Comparison of ENCODE assay signal across 29 mouse cellular contexts in genomic region chr6:34896168-34896780, GRCm38 (mm10). TPM values are rescaled to one million over a fixed set of nuclear protein-coding genes. Genes with fewer than 3 reads are reported as not detected.
DNase-seq lines count a peak whose midpoint lies in the region; ATAC-seq and TF ChIP-seq lines count a peak whose summit lies in the region.
"Had no signal": no experiment of that assay in that cellular context is flagged by ENCODE, and none has a peak within 500 bp of the region (broad histone marks: within the 10 kb centered on the region; RNA-seq: fewer than 3 reads in every experiment).

No protein-coding gene starts in this region.

- WGBS in liver, adult 2 months = 46% methylated on average over 16 of the region's 16 CpGs
- WGBS in liver, postnatal 0 days (ENCODE audit: insufficient replicate concordance) = 83% methylated on average over 16 of the region's 16 CpGs
- 47% methylated on average over 16 of the region's 16 CpGs for WGBS in midbrain, embryonic 13.5 days
- WGBS in midbrain, embryonic 15.5 days = 58% methylated on average over 16 of the region's 16 CpGs

- H3K27ac ChIP-seq in liver, adult 2 months (replicated peaks; ENCODE audit: insufficient read depth, low read depth, low read length) = peak overlapping the region; percentile 76
- no peak overlapping the region for H3K27ac ChIP-seq in liver, postnatal 0 days (ENCODE audit: low read depth)
- H3K27ac ChIP-seq in midbrain, embryonic 13.5 days = no peak overlapping the region
- H3K27ac ChIP-seq in midbrain, embryonic 15.5 days = no peak overlapping the region
- H3K27ac ChIP-seq: hindbrain, embryonic 15.5 days; intestine, embryonic 15.5 days; limb, embryonic 13.5 days; liver, embryonic 15.5 days; stomach, embryonic 15.5 days had no signal

- intact Hi-C loops in heart, postnatal 25 days (cut with DNase I) = no loop called here

- no peak for ATAC-seq in liver, postnatal 0 days
- ATAC-seq in midbrain, embryonic 13.5 days = no peak
- ATAC-seq in midbrain, embryonic 15.5 days (replicated peaks) = no peak
- ATAC-seq: activated CD4-positive, CD25-positive, alpha-beta regulatory T cell, adult 4 months; intestine, embryonic 15.5 days had no signal

- H3K79me2 ChIP-seq in liver, adult 2 months (ENCODE audit: control insufficient read depth, insufficient read depth, low read length) = no peaks in the 10 kb centered on the region; the same call in 1 of the 2 replicates

- no peaks in the 10 kb centered on the region for H3K27me3 ChIP-seq in liver, adult 2 months (ENCODE audit: control insufficient read depth, insufficient read depth, low read length)
- no peaks in the 10 kb centered on the region for H3K27me3 ChIP-seq in liver, postnatal 0 days (ENCODE audit: insufficient read depth, low read length)
- no peaks in the 10 kb centered on the region for H3K27me3 ChIP-seq in midbrain, embryonic 13.5 days
- H3K27me3 ChIP-seq in midbrain, embryonic 15.5 days (replicated peaks) = no peaks in the 10 kb centered on the region
- H3K27me3 ChIP-seq: hindbrain, embryonic 15.5 days; intestine, embryonic 15.5 days; limb, embryonic 13.5 days; liver, embryonic 15.5 days; stomach, embryonic 15.5 days had no signal

- peaks cover 13% of the 10 kb centered on the region for H3K36me3 ChIP-seq in liver, adult 2 months (ENCODE audit: control insufficient read depth, insufficient read depth, low read length)
- H3K36me3 ChIP-seq in liver, postnatal 0 days (replicated peaks; ENCODE audit: insufficient read depth, low read length) = peaks cover 45% of the 10 kb centered on the region
- H3K36me3 ChIP-seq in midbrain, embryonic 13.5 days = peaks cover 88% of the 10 kb centered on the region
- H3K36me3 ChIP-seq in midbrain, embryonic 15.5 days (replicated peaks) = peaks cover 33% of the 10 kb centered on the region; the same call in 1 of the 2 replicates

- H3K9me3 ChIP-seq in liver, postnatal 0 days (ENCODE audit: low read length) = no peaks in the 10 kb centered on the region
- H3K9me3 ChIP-seq in midbrain, embryonic 13.5 days = no peaks in the 10 kb centered on the region
- no peaks in the 10 kb centered on the region for H3K9me3 ChIP-seq in midbrain, embryonic 15.5 days
- H3K9me3 ChIP-seq: hindbrain, embryonic 15.5 days; intestine, embryonic 15.5 days; limb, embryonic 13.5 days; liver, embryonic 15.5 days; stomach, embryonic 15.5 days had no signal

- no peak for TF ChIP-seq CTCF in liver, adult 2 months (IDR thresholded peaks at IDR 0.05; ENCODE audit: low read depth, low read length)
- no peak for TF ChIP-seq CTCF in liver, postnatal 0 days (IDR thresholded peaks at IDR 0.05; ENCODE audit: low read depth)

- no peak for TF ChIP-seq POLR2A in liver, adult 2 months (IDR thresholded peaks at IDR 0.05; ENCODE audit: extremely low read depth, insufficient read depth, low read length)

- peaks cover 32% of the 10 kb centered on the region for H3K4me1 ChIP-seq in liver, adult 2 months (ENCODE audit: control insufficient read depth, insufficient read depth, low read length)
- H3K4me1 ChIP-seq in liver, postnatal 0 days (ENCODE audit: insufficient read depth) = peaks cover 10% of the 10 kb centered on the region; the same call in 1 of the 2 replicates
- H3K4me1 ChIP-seq in midbrain, embryonic 13.5 days (replicated peaks) = no peaks in the 10 kb centered on the region; the same call in 1 of the 2 replicates
- H3K4me1 ChIP-seq in midbrain, embryonic 15.5 days = no peaks in the 10 kb centered on the region
- H3K4me1 ChIP-seq: hindbrain, embryonic 15.5 days; intestine, embryonic 15.5 days; limb, embryonic 13.5 days; stomach, embryonic 15.5 days had no signal

- peak overlapping the region; percentile 41 for H3K9ac ChIP-seq in liver, adult 2 months (ENCODE audit: low read depth, low read length)
- no peak overlapping the region for H3K9ac ChIP-seq in liver, postnatal 0 days (replicated peaks)
- 0 out of 2 replicates have a peak overlapping the region, but pooled peaks have one; percentile 28 for H3K9ac ChIP-seq in midbrain, embryonic 13.5 days (replicated peaks)
- H3K9ac ChIP-seq in midbrain, embryonic 15.5 days = no peak overlapping the region; the same call in 1 of the 2 replicates
- H3K9ac ChIP-seq: hindbrain, embryonic 15.5 days; intestine, embryonic 15.5 days; limb, embryonic 13.5 days; liver, embryonic 15.5 days; stomach, embryonic 15.5 days had no signal

- no peak for TF ChIP-seq EP300 in liver, postnatal 0 days (IDR thresholded peaks at IDR 0.05; ENCODE audit: low read depth)

- peak; percentile 89 for DNase-seq in heart, adult 11 months
- no peak for DNase-seq in heart, postnatal 25 days (ENCODE audit: low spot score)
- DNase-seq in liver, adult 2 months (ENCODE audit: extremely low read depth, low read depth, low spot score) = peak; percentile 91
- DNase-seq in liver, postnatal 0 days = no peak
- no peak for DNase-seq in kidney, postnatal 25 days
- DNase-seq: adrenal gland, adult 8-10 months; kidney, adult 9 months; kidney, postnatal 14 days; lung, postnatal 14 days; thymus, postnatal 25 days had no signal

- H3K4me3 ChIP-seq in liver, adult 2 months (ENCODE audit: insufficient read depth, low read depth, low read length) = no peak overlapping the region
- no peak overlapping the region for H3K4me3 ChIP-seq in liver, postnatal 0 days (ENCODE audit: low read depth, low read length)
- H3K4me3 ChIP-seq in midbrain, embryonic 13.5 days (replicated peaks) = no peak overlapping the region
- H3K4me3 ChIP-seq in midbrain, embryonic 15.5 days = no peak overlapping the region
- H3K4me3 ChIP-seq: hindbrain, embryonic 15.5 days; intestine, embryonic 15.5 days; limb, embryonic 13.5 days; liver, embryonic 15.5 days; stomach, embryonic 15.5 days had no signal

- no peak overlapping the region for H3K4me2 ChIP-seq in liver, postnatal 0 days (ENCODE audit: low read depth, low read length)
- H3K4me2 ChIP-seq in midbrain, embryonic 13.5 days (replicated peaks) = no peak overlapping the region
- H3K4me2 ChIP-seq in midbrain, embryonic 15.5 days = no peak overlapping the region
- H3K4me2 ChIP-seq: heart, embryonic 11.5 days; hindbrain, embryonic 15.5 days; intestine, embryonic 15.5 days; limb, embryonic 13.5 days; liver, embryonic 15.5 days; stomach, embryonic 15.5 days had no signal

RNA-seq across cellular contexts. Expression of gene Wdr91, which starts 14.4 kb away (rescaled TPM):
- total RNA-seq in heart, postnatal 25 days (2021) = 10 to 100 TPM; 12.0 to 13.5 TPM
- 9.5 and 14.9 TPM in 2 replicates for total RNA-seq in liver, adult 2 months (2014; rRNA removed)
- 23.4 and 28.0 TPM in 2 replicates for polyA plus RNA-seq in liver, adult 2 months (2012; rRNA removed)
- 5.5 and 5.7 TPM in 2 replicates for polyA plus RNA-seq in liver, postnatal 0 days (2015; fragmentation: Nextera tagmentation; extraction: Ambion mirVana)
- polyA plus RNA-seq in midbrain, embryonic 13.5 days (2015; fragmentation: Nextera tagmentation; extraction: Ambion mirVana) = 12.0 and 13.9 TPM in 2 replicates
- polyA plus RNA-seq in midbrain, embryonic 15.5 days (2015; fragmentation: Nextera tagmentation; extraction: Ambion mirVana) = 15.5 and 16.1 TPM in 2 replicates

RNA-seq across cellular contexts. Expression of gene Cyren, which starts 18.4 kb away (rescaled TPM):
- total RNA-seq in heart, postnatal 25 days (2021) = 1 to 10 TPM; 3.8 to 4.1 TPM
- 2.0 and 3.0 TPM in 2 replicates for total RNA-seq in liver, adult 2 months (2014; rRNA removed)
- 2.7 and 3.2 TPM in 2 replicates for polyA plus RNA-seq in liver, adult 2 months (2012; rRNA removed)
- 4.5 and 4.9 TPM in 2 replicates for polyA plus RNA-seq in liver, postnatal 0 days (2015; fragmentation: Nextera tagmentation; extraction: Ambion mirVana)
- polyA plus RNA-seq in midbrain, embryonic 13.5 days (2015; fragmentation: Nextera tagmentation; extraction: Ambion mirVana) = 11.6 and 12.1 TPM in 2 replicates
- 10.6 and 11.3 TPM in 2 replicates for polyA plus RNA-seq in midbrain, embryonic 15.5 days (2015; fragmentation: Nextera tagmentation; extraction: Ambion mirVana)

RNA-seq across cellular contexts. Expression of gene Stra8, which starts 23.7 kb away (rescaled TPM):
- not detected for total RNA-seq in heart, postnatal 25 days (2021)
- not detected in 2 replicates for total RNA-seq in liver, adult 2 months (2014; rRNA removed)
- not detected in 2 replicates for polyA plus RNA-seq in liver, adult 2 months (2012; rRNA removed)
- polyA plus RNA-seq in liver, postnatal 0 days (2015; fragmentation: Nextera tagmentation; extraction: Ambion mirVana) = not detected in 2 replicates
- not detected in 2 replicates for polyA plus RNA-seq in midbrain, embryonic 13.5 days (2015; fragmentation: Nextera tagmentation; extraction: Ambion mirVana)
- not detected in 2 replicates for polyA plus RNA-seq in midbrain, embryonic 15.5 days (2015; fragmentation: Nextera tagmentation; extraction: Ambion mirVana)
- total RNA-seq: adrenal gland, adult 8-10 months; gastrocnemius, postnatal 4 days; left cerebral cortex, postnatal 14 days; megakaryocyte, adult 5-6 weeks; MEL; monocyte, adult 5-6 weeks; neutrophil, adult 5-6 weeks had no signal
- polyA plus RNA-seq: C2C12; embryonic facial prominence, embryonic 11.5 days; forebrain, embryonic 11.5 days; heart, embryonic 11.5 days; heart, postnatal 0 days; hindbrain, embryonic 15.5 days; intestine, embryonic 15.5 days; limb, embryonic 13.5 days; liver, embryonic 15.5 days; stomach, embryonic 15.5 days had no signal

RNA-seq across cellular contexts. Expression of gene Tmem140, which starts 33.3 kb away (rescaled TPM):
- total RNA-seq in heart, postnatal 25 days (2021) = 10 to 100 TPM; 20.0 to 25.3 TPM
- total RNA-seq in liver, adult 2 months (2014; rRNA removed) = 31.9 and 37.9 TPM in 2 replicates
- 19.1 and 20.1 TPM in 2 replicates for polyA plus RNA-seq in liver, adult 2 months (2012; rRNA removed)
- polyA plus RNA-seq in liver, postnatal 0 days (2015; fragmentation: Nextera tagmentation; extraction: Ambion mirVana) = 12.6 and 17.0 TPM in 2 replicates
- 0.96 and 1.5 TPM in 2 replicates for polyA plus RNA-seq in midbrain, embryonic 13.5 days (2015; fragmentation: Nextera tagmentation; extraction: Ambion mirVana)
- 1.5 and 1.9 TPM in 2 replicates for polyA plus RNA-seq in midbrain, embryonic 15.5 days (2015; fragmentation: Nextera tagmentation; extraction: Ambion mirVana)

Comparison
In these comparisons a context has a peak if more than half of its experiments do, and no peak if none do; other contexts are left out.
1. DNase-seq: peak in heart, adult 11 months (single experiment) and liver, adult 2 months (single experiment); none in heart, postnatal 25 days (single experiment), liver, postnatal 0 days (single experiment) and kidney, postnatal 25 days (0 of 2).
2. H3K9ac ChIP-seq: peak in liver, adult 2 months (single experiment) and midbrain, embryonic 13.5 days (single experiment); none in liver, postnatal 0 days (single experiment) and midbrain, embryonic 15.5 days (single experiment).